Mouse (Mus musculus): ENCODE results near the gene Cass4.
A peak's percentile ranks its signal among the peaks of the same experiment; 100 is the strongest.

GRCm38 (mm10) chr2:172439843-172440639 lies 46.4 kb downstream of the Cass4 start, which contains the start of gene Rtf2:
- TF ChIP-seq USF1 (IDR thresholded peaks at IDR 0.05; ENCODE audit: low read depth), result no peak
- no peak for TF ChIP-seq MYOG (IDR thresholded peaks at IDR 0.05; ENCODE audit: control insufficient read depth in 1 of 3, insufficient read depth in 1 of 3, insufficient read length in 2 of 3, low read depth in 2 of 3)
- no peak for TF ChIP-seq MAX (IDR thresholded peaks at IDR 0.05; ENCODE audit: low read depth)
- peak; percentile 65 for TF ChIP-seq POLR2A (IDR thresholded peaks at IDR 0.05; ENCODE audit: insufficient read length, low read depth)
- peak; percentile 77 for TF ChIP-seq POLR2AphosphoS2 (IDR thresholded peaks at IDR 0.05; ENCODE audit: insufficient read length, low read depth)
- no peak for TF ChIP-seq MYOD1 (IDR thresholded peaks at IDR 0.05; ENCODE audit: control insufficient read depth in 1 of 3, insufficient read length in 2 of 3, low read depth in 2 of 3)
- TF ChIP-seq E2F4 (IDR thresholded peaks at IDR 0.05; ENCODE audit: insufficient read depth), result no peak
- TF ChIP-seq CEBPB (IDR thresholded peaks at IDR 0.05; ENCODE audit: insufficient read depth, poor library complexity, severe bottlenecking), result no peak

Measured in myocyte (in vitro differentiated cells).